Comparison of ENCODE assay signal across 7 mouse cellular contexts in the genomic region with DNA sequence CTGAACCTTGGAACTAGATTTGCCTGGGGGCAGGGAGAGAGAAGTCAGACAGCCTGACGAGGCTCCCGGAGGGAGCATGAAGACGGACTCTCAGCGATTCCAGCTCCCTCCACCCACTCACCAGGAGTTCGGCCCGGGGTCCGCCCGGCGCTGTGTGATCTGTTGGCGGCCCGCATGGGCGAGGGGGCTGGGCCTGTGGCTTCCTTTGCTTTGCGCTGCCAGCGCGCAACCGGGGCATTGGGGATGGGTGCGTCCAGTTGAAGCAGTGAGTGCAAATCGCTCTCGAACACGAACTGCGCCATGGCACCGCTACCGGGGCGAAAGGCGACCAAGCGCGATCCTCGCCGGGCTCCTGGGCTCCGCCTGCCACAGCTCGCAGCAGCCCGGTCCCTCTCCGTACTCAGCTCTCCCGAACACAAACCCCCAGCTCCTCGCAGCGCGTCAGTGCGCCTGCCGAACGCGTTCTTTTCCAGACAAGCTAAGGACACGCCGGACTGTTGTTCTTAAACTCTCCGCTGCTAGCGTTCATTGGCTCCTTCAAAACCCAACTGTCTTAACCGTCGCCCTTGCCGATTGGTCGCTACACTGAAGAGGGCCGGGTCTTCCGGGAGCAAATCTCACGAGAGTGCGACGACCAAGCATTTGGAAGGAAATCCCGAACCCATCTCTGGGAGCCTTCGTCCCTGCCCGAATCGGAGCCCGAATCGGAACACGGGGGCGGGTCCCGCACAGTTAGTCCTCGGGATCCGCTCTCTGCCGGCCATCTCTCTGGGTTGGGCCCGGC. TPM values are rescaled to one million over a fixed set of nuclear protein-coding genes. Genes with fewer than 3 reads are reported as not detected.
DNase-seq lines count a peak whose midpoint lies in the region; ATAC-seq lines count a peak whose summit lies in the region.

A gene (minus strand): TSS at position 533 of the 784 bp plus-strand sequence.

- DNase-seq in adrenal gland, postnatal 10 days: peak; percentile 93
- DNase-seq in embryonic facial prominence, embryonic 10.5 days (ENCODE audit: low spot score): peak; percentile 95
- DNase-seq in heart, adult 11 months: peak; percentile 100
- peak; percentile 83 for DNase-seq in kidney, adult 18-20 months
- peak; percentile 92 for DNase-seq in limb, embryonic 11.5 days (ENCODE audit: low spot score)
- DNase-seq in midbrain, embryonic 14.5 days: peak; percentile 96
- peak; percentile 74 to 78 for DNase-seq in spleen, adult 18-20 months

- peak; percentile 91 for ATAC-seq in limb, embryonic 11.5 days (ENCODE audit: insufficient number of reproducible peaks, low FRiP score, low TSS enrichment, low read depth)
- ATAC-seq in midbrain, embryonic 14.5 days (ENCODE audit: low FRiP score, low TSS enrichment): peak; percentile 97

- H3K9ac ChIP-seq in limb, embryonic 11.5 days (ENCODE audit: low read length): peak within 1 kb of the TSS; percentile 86
- H3K9ac ChIP-seq in midbrain, embryonic 14.5 days (replicated peaks; ENCODE audit: low read length): peak within 1 kb of the TSS; percentile 63

- peak within 1 kb of the TSS; percentile 80 for H3K4me2 ChIP-seq in limb, embryonic 11.5 days (ENCODE audit: low read depth, severe bottlenecking)
- peak within 1 kb of the TSS; percentile 95 for H3K4me2 ChIP-seq in midbrain, embryonic 14.5 days (ENCODE audit: low read length)

- no peaks in the 10 kb centered on the region for H3K9me3 ChIP-seq in embryonic facial prominence, embryonic 10.5 days
- H3K9me3 ChIP-seq in limb, embryonic 11.5 days (ENCODE audit: control insufficient read depth, low read length): no peaks in the 10 kb centered on the region
- no peaks in the 10 kb centered on the region for H3K9me3 ChIP-seq in midbrain, embryonic 14.5 days (ENCODE audit: control insufficient read depth, low read length)

- peaks cover 43% of the 10 kb centered on the region for H3K36me3 ChIP-seq in embryonic facial prominence, embryonic 10.5 days (replicated peaks)
- H3K36me3 ChIP-seq in limb, embryonic 11.5 days (ENCODE audit: control insufficient read depth, insufficient read depth, low read length): peaks cover 13% of the 10 kb centered on the region
- peaks cover 16% of the 10 kb centered on the region for H3K36me3 ChIP-seq in midbrain, embryonic 14.5 days (ENCODE audit: control insufficient read depth, insufficient read depth, low read length)

- H3K27me3 ChIP-seq in embryonic facial prominence, embryonic 10.5 days (replicated peaks; ENCODE audit: low read depth, poor library complexity, severe bottlenecking): no peaks in the 10 kb centered on the region
- no peaks in the 10 kb centered on the region for H3K27me3 ChIP-seq in limb, embryonic 11.5 days (ENCODE audit: control insufficient read depth, insufficient read depth, low read length)
- no peaks in the 10 kb centered on the region for H3K27me3 ChIP-seq in midbrain, embryonic 14.5 days (ENCODE audit: control insufficient read depth, insufficient read depth, low read length)

- peaks cover 41% of the 10 kb centered on the region for H3K4me1 ChIP-seq in embryonic facial prominence, embryonic 10.5 days
- peaks cover 20% of the 10 kb centered on the region for H3K4me1 ChIP-seq in limb, embryonic 11.5 days (ENCODE audit: control insufficient read depth, insufficient read depth, low read length)
- H3K4me1 ChIP-seq in midbrain, embryonic 14.5 days (ENCODE audit: control insufficient read depth, insufficient read depth, low read length): peaks cover 16% of the 10 kb centered on the region

- H3K4me3 ChIP-seq in embryonic facial prominence, embryonic 10.5 days: peak within 1 kb of the TSS; percentile 80
- peak within 1 kb of the TSS; percentile 74 for H3K4me3 ChIP-seq in limb, embryonic 11.5 days (ENCODE audit: low read depth, low read length)
- H3K4me3 ChIP-seq in midbrain, embryonic 14.5 days (replicated peaks; ENCODE audit: low read depth, low read length): peak within 1 kb of the TSS; percentile 50

- peak within 1 kb of the TSS; percentile 93 for H3K27ac ChIP-seq in embryonic facial prominence, embryonic 10.5 days (replicated peaks)
- peak within 1 kb of the TSS; percentile 84 for H3K27ac ChIP-seq in limb, embryonic 11.5 days (replicated peaks; ENCODE audit: low read depth, low read length)
- H3K27ac ChIP-seq in midbrain, embryonic 14.5 days (replicated peaks; ENCODE audit: low read depth, low read length): peak within 1 kb of the TSS; percentile 87

- under 1% methylated on average over 67 of the region's 67 CpGs for WGBS in embryonic facial prominence, embryonic 10.5 days
- under 1% methylated on average over 67 of the region's 67 CpGs for WGBS in limb, embryonic 11.5 days
- WGBS in midbrain, embryonic 14.5 days: under 1% methylated on average over 67 of the region's 67 CpGs

RNA-seq across cellular contexts. Expression of the gene that starts here (rescaled TPM):
- 10 to 100 TPM; 23.2 to 28.9 TPM for total RNA-seq in adrenal gland, postnatal 10 days (2021)
- polyA plus RNA-seq in embryonic facial prominence, embryonic 10.5 days (2016; fragmentation: Nextera tagmentation; extraction: Ambion mirVana): 402 and 411 TPM in 2 replicates
- 355 and 368 TPM in 2 replicates for polyA plus RNA-seq in limb, embryonic 11.5 days (2014; fragmentation: Nextera tagmentation; extraction: Ambion mirVana)
- 29.6 and 47.3 TPM in 2 replicates for polyA plus RNA-seq in midbrain, embryonic 14.5 days (2014; fragmentation: Nextera tagmentation; extraction: Ambion mirVana)

Comparison
In these comparisons a context has a peak if more than half of its experiments do, and no peak if none do; other contexts are left out.
1. Peak in every context shown above with its lines: DNase-seq, ATAC-seq, H3K4me3 ChIP-seq and H3K27ac ChIP-seq.